Mouse (Mus musculus) ES-Bruce4 (cell line): Measurements from ENCODE around the gene Hoxa9. TPM values are rescaled to one million over a fixed set of nuclear protein-coding genes. Genes with fewer than 3 reads are reported as not detected.

Source experiments
- H3K27ac ChIP-seq: 2 replicates; pipeline ENCODE4 v1.5.1; 2012; ENCODE audit warnings: low read length, inconsistent platforms; ENCODE audit not compliant: insufficient read depth
- H3K27me3 ChIP-seq: 2 replicates; pipeline ENCODE4 v1.6.1; 2012; ENCODE audit warnings: mild to moderate bottlenecking, low read length, inconsistent platforms; ENCODE audit not compliant: control insufficient read depth, poor library complexity, insufficient read depth, severe bottlenecking
- H3K36me3 ChIP-seq: 2 replicates; pipeline ENCODE4 v1.6.1; 2012; ENCODE audit warnings: inconsistent platforms, mild to moderate bottlenecking, low read length, moderate library complexity; ENCODE audit not compliant: control insufficient read depth, poor library complexity, insufficient read depth, severe bottlenecking
- H3K4me1 ChIP-seq: one replicate; pipeline ENCODE4 v1.8.1; 2011; ENCODE audit warnings: low read length; ENCODE audit not compliant: control insufficient read depth, insufficient read depth
- H3K4me3 ChIP-seq: 2 replicates; pipeline ENCODE4 v1.5.1; 2011; ENCODE audit warnings: low read depth, mild to moderate bottlenecking, low read length
- H3K9ac ChIP-seq: 2 replicates; pipeline ENCODE4 v1.6.1; 2012; ENCODE audit warnings: low read depth, mild to moderate bottlenecking, inconsistent platforms; ENCODE audit not compliant: poor library complexity, severe bottlenecking
- H3K9me3 ChIP-seq: replicated peaks from 2 replicates; pipeline ENCODE4 v1.6.1; 2012; ENCODE audit warnings: mild to moderate bottlenecking, low read length, inconsistent platforms; ENCODE audit not compliant: control insufficient read depth, poor library complexity, insufficient read depth, severe bottlenecking
- CTCF ChIP-seq: IDR thresholded peaks from one replicate; pipeline ENCODE4 v1.8.1; 2011; ENCODE audit warnings: low read depth, low read length
- EP300 ChIP-seq: IDR thresholded peaks from 2 replicates; pipeline ENCODE4 v1.6.1; 2011; ENCODE audit warnings: low read depth, low read length; ENCODE audit not compliant: insufficient read depth
- POLR2A ChIP-seq: IDR thresholded peaks from one replicate; pipeline ENCODE4 v1.8.1; 2011; ENCODE audit warnings: low read length; ENCODE audit not compliant: insufficient read depth
- polyA plus RNA-seq: library from polyadenylated mRNA; stranded (reverse); fragments of >200 nt; gene quantifications from 2 replicates; pipeline ENCODE4 v1.2.4, GENCODE M21; 2011; ENCODE audit warnings: low read depth; ENCODE audit not compliant: missing spikeins, insufficient read depth, insufficient read length

Gene Hoxa9
- polyA plus RNA-seq, 1 experiment: not detected

DNA sequence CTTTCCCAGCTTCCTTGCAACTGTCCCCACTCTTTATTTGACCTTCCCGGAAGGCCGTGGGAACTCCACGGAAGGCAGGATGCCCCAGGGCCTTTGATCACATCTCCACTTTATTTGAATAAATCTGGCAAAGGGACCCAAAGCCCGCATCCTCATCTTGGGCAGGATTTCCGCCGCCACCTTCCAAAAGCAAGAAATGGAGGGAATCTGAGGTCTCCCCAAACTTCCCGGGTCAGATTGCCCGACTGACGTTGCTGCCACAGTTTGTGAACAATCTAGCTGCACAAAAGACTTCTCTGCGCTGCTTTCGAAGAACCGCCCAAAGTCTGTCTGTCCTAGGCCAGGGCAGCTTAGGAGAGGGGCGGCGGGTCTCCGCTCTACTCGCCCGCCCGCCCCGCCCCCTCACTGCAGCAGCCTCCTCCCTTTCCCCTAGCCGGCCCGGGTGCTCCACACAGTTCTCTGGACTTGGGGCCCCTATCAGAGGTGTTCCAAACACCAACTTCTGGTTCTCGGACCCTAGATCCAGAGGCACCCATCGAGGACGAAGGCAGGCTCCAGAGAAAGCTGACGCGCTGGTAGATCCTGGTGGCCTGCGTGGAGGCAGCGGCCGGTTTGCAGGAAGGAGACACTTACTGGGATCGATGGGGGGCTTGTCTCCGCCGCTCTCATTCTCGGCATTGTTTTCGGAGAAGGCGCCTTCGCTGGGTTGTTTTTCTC, 5.8 kb downstream of the Hoxa9 start:
- Histone ChIP-seq H3K27ac (no peak overlapping the region), H3K4me3 (peak overlapping the region; percentile 30)
- TF ChIP-seq EP300: no peak
- TF ChIP-seq CTCF: no peak
- TF ChIP-seq POLR2A: no peak

DNA sequence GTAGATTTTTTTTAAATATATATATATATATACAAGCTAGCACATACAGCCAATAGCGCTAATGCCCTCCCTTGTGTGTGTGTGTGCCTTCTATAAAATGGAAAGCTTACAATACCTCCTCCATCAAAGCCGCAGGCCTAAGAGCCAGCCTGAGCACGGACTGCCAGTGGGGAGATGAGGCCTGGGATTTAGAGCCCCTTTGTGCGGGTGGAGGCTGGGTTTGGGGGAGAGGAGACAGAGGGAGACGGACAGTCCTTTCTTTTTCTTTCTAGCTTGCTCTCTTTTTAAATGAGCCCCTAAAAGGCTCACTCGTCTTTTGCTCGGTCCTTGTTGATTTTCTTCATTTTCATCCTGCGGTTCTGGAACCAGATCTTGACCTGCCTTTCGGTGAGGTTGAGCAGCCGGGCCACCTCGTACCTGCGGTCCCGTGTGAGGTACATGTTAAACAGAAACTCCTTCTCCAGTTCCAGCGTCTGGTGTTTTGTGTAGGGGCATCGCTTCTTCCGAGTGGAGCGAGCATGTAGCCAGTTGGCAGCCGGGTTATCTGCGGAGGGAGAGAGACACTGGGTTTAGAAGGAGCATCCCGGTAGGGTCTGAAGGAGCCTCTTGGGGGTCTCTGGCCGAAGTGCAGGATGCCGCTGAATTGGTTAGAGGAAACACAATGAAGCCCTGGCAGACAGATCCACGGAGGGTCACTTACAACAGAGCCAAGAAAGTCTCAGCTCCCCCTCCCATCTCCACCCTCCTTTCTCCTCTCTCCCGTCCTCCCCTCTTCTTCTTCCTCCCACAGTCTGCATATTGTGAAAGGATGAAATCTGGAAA, 6.7 kb downstream of the Hoxa9 start:
- no peak overlapping the region for H3K27ac ChIP-seq
- no peak overlapping the region for H3K9ac ChIP-seq
- peaks cover 59% of the 10 kb centered on the region for H3K27me3 ChIP-seq
- H3K36me3 ChIP-seq: no peaks in the 10 kb centered on the region
- H3K4me1 ChIP-seq: no peaks in the 10 kb centered on the region
- TF ChIP-seq EP300: no peak
- no peak overlapping the region for H3K4me3 ChIP-seq
- H3K9me3 ChIP-seq: no peaks in the 10 kb centered on the region

More for the DNA sequence above, 5.8 kb downstream of the Hoxa9 start:
- no peak overlapping the region for H3K9ac ChIP-seq
- no peaks in the 10 kb centered on the region for H3K36me3 ChIP-seq
- peaks cover 59% of the 10 kb centered on the region for H3K27me3 ChIP-seq
- H3K4me1 ChIP-seq: no peaks in the 10 kb centered on the region
- no peaks in the 10 kb centered on the region for H3K9me3 ChIP-seq

DNA sequence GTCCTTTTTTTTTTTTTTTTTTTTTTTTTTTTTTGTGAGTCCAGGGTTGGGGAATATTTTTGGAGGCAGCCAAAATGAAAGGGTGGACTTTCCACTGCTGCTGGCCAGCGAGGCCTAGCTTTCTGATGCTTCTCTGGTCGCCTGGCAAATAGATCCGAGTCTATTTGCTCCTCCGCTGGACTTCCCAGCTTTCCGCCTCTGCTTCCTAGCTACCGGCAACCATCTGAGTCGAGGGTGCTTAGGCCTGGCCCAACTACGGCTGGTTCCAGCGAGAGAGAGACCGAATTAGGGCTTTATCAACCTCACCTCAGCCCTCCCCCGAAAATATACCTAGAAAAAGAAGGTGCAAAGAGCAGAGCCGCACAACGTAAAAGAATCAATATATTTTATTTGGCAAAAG, 8.2 kb downstream of the Hoxa9 start:
- no peak for TF ChIP-seq CTCF
- TF ChIP-seq EP300: no peak
- TF ChIP-seq POLR2A: no peak
- Histone ChIP-seq H3K27me3 (peaks cover 63% of the 10 kb centered on the region), H3K9me3 (no peaks in the 10 kb centered on the region), H3K27ac (no peak overlapping the region), H3K9ac (no peak overlapping the region), H3K36me3 (no peaks in the 10 kb centered on the region), H3K4me1 (no peaks in the 10 kb centered on the region), H3K4me3 (no peak overlapping the region)

DNA sequence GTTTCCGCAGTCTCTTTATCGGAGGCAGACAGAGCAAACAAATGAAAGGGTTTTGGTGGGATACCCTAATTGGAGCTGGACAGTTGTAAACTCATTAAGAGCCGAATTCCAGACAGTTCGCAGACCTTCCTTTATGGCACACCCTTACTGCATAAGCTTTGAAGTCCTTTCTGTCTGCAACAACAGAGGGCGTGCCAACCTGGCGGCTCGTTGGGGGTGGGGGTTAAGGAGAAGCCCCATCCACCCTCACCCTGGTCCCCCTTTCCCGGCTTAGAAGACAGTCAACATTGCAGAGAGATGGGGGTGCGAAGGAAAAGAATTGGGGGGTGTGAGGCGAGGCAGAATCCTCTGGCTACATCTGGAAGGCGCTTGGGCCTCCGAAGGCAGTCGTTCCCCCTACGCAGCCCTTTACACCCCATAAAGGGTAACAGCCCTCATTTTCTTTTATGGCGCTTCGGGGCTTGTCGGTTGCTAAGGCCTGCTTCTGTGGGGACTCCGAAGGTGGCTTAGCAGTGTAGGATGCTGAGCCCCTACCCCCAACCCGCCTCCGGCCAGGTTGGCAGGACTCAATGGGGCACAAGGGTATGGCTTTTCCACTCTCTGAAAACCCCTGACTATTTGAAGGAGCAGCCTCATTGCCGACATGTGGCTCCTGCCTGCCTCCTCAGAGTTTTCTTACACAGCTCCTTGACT, 8.8 kb downstream of the Hoxa9 start:
- TF ChIP-seq CTCF (no peak), EP300 (no peak), POLR2A (no peak)
- Histone ChIP-seq H3K27ac (no peak overlapping the region), H3K4me3 (no peak overlapping the region), H3K4me1 (no peaks in the 10 kb centered on the region), H3K9me3 (no peaks in the 10 kb centered on the region), H3K9ac (no peak overlapping the region), H3K36me3 (no peaks in the 10 kb centered on the region), H3K27me3 (peaks cover 61% of the 10 kb centered on the region)

DNA sequence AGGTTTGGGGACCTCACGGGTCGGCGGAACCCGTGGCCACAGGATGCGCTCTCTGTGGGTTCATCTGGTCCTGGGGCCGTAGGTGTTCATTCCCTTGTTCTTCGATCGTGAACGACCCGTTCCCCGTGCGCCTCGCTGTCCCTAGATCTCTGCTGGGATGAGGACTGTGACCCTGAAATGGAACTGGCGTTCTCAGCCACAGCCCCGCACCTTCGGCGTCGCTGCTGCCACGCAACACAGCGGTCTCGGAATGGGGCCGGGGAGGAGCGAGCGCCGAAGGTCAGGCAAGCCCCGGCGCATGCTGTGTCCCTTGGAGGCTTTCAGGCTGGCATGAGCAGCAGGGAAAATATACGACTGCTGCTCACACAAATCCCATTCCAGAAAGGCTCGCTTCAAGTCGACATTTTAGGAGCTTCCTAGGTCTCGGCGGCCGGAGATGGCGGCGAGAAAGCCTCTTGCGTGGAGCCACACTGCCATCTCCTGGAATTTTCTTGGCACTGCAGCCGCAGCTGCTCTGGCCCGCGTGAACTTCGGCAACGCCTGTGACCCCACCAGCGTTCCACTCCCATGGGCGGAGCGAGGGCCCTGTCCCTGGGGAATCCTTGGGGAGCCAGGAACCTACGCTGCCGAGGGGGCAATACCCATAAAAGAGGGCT, 9.4 kb downstream of the Hoxa9 start, which contains the start of gene Hoxa7:
Hoxa7 (minus strand) TSS at position 518 of the 656 bp plus-strand sequence.
- no peak for TF ChIP-seq EP300
- TF ChIP-seq CTCF: peak; percentile 86
- no peak for TF ChIP-seq POLR2A
- Histone ChIP-seq H3K27me3 (peaks cover 61% of the 10 kb centered on the region), H3K4me3 (peak within 1 kb of the TSS; percentile 72), H3K9me3 (no peaks in the 10 kb centered on the region), H3K27ac (no peak within 1 kb of the TSS), H3K36me3 (no peaks in the 10 kb centered on the region), H3K4me1 (no peaks in the 10 kb centered on the region), H3K9ac (peak within 1 kb of the TSS; percentile 23)
